Mouse (Mus musculus): ENCODE measurements at regions not wholly inside any gene's neighbourhood (a gene's known extent, or its start where the extent isn't known, plus 50 kb on each side); places are given as distances from the start of the nearest gene placed in this dataset.

DNA sequence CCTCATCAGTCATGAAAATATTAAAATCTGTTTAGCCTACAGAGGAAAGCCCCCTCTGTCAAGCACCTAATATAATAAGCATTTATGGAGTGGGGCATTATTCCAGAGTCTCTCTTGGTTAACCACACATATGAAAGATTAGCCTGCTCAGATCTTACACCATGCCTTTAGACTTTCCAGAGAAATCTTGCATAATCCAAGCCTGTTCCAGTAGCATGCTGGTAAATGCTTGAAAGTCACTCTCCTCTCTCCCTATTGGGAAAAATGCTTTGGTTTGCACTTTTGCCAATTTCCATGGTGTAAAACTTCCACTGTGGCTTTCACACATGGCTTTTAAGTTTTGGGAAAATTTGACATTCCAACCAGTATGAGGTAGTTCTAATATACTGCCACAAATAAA is 192.1 kb upstream of the Tmc3 start:
- TF ChIP-seq CTCF (IDR thresholded peaks at IDR 0.05; ENCODE audit: low read depth, low read length) (no peak), POLR2A (IDR thresholded peaks at IDR 0.05; ENCODE audit: borderline replicate concordance, low read depth, low read length) (no peak)

Measured in bone marrow macrophage, adult 2 months (primary cell).